Mouse (Mus musculus) embryonic fibroblast, embryonic 13.5 days (primary cell): ENCODE measurements at regions not wholly inside any gene's neighbourhood (a gene's known extent, or its start where the extent isn't known, plus 50 kb on each side); places are given as distances from the start of the nearest gene placed in this dataset.

Experiments used
- CTCF ChIP-seq: IDR thresholded peaks from 2 replicates; pipeline ENCODE4 v1.5.1; 2011; ENCODE audit warnings: mild to moderate bottlenecking, control low read depth, low read length, moderate library complexity, borderline replicate concordance; ENCODE audit not compliant: insufficient read depth
- POLR2A ChIP-seq: IDR thresholded peaks from 2 replicates; pipeline ENCODE4 v1.6.1; 2011; ENCODE audit warnings: low read depth, mild to moderate bottlenecking, control low read depth, low read length, moderate library complexity

DNA sequence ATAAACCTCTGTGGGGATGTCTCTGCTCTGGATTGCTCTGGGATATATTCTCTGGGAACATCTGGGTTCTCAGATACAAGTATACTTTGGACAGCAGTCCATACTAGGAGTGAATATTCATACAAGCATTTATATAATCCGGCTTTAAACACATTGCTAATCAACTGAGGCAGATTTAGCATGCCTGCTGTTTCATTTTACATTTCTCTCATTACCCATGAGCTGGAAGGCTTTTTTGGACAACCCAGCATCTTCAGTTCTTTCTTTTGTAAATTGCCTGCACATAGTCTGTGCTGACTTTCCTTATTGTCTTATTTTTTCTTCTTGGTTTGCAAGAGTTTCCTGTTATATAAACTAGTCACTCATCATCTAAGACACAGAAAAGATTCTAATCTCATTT is 131.9 kb upstream of the Cp start:
- TF ChIP-seq POLR2A: no peak
- TF ChIP-seq CTCF: no peak
